ENCODE assay signal across 23 mouse cellular contexts in the genomic region with DNA sequence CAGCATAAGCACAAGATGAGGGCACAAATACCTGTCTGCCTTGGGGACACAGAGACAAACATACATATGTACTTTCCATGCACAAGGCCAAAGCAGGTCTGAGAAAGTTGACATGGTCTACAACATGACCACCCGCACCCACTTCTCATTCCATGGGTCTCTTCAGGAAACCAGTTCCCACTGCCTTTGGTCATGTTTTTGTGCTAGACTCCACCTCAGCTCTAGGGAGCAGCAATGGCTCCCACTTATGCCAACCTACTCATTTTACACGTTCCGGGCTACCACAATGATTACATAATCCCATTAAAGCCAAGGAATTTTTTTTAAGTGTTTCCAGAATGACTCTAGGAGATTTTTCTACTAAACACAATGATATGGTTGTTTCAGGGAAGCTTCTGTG.
"Had no signal": no experiment of that assay in that cellular context is flagged by ENCODE, and none has a peak within 500 bp of the region (broad histone marks: within the 10 kb centered on the region; RNA-seq: fewer than 3 reads in every experiment).

No protein-coding gene starts in this region.

- H3K9ac ChIP-seq: heart, embryonic 12.5 days; hindbrain, embryonic 12.5 days; hindbrain, embryonic 14.5 days; kidney, embryonic 15.5 days; limb, embryonic 13.5 days; limb, embryonic 15.5 days; liver, embryonic 12.5 days had no signal

- H3K4me2 ChIP-seq: heart, embryonic 12.5 days; hindbrain, embryonic 12.5 days; hindbrain, embryonic 14.5 days; kidney, embryonic 15.5 days; limb, embryonic 13.5 days; limb, embryonic 15.5 days; liver, embryonic 12.5 days had no signal

- H3K27me3 ChIP-seq: heart, embryonic 12.5 days; hindbrain, embryonic 12.5 days; kidney, embryonic 15.5 days; limb, embryonic 13.5 days; limb, embryonic 15.5 days; liver, embryonic 12.5 days had no signal

- H3K36me3 ChIP-seq: heart, embryonic 10.5 days; heart, embryonic 12.5 days; hindbrain, embryonic 10.5 days; hindbrain, embryonic 12.5 days; kidney, embryonic 15.5 days; limb, embryonic 13.5 days; limb, embryonic 15.5 days; liver, embryonic 12.5 days had no signal

- H3K27ac ChIP-seq: heart, embryonic 10.5 days; hindbrain, embryonic 12.5 days; hindbrain, embryonic 14.5 days; hindbrain, postnatal 0 days; kidney, embryonic 15.5 days; kidney, postnatal 0 days; limb, embryonic 13.5 days; limb, embryonic 15.5 days; liver, embryonic 12.5 days had no signal

- H3K4me3 ChIP-seq: heart, embryonic 10.5 days; heart, embryonic 12.5 days; hindbrain, embryonic 10.5 days; hindbrain, embryonic 12.5 days; kidney, embryonic 15.5 days; limb, embryonic 13.5 days; limb, embryonic 15.5 days; liver, embryonic 12.5 days had no signal

- H3K9me3 ChIP-seq: heart, embryonic 10.5 days; heart, embryonic 12.5 days; hindbrain, embryonic 10.5 days; hindbrain, embryonic 12.5 days; kidney, embryonic 15.5 days; limb, embryonic 13.5 days; limb, embryonic 15.5 days; liver, embryonic 12.5 days had no signal

- H3K4me1 ChIP-seq: heart, embryonic 12.5 days; kidney, embryonic 15.5 days; limb, embryonic 15.5 days; liver, embryonic 12.5 days had no signal

- DNase-seq: gastrocnemius, postnatal 14 days; gastrocnemius, postnatal 36 days; heart, adult 11 months; heart, postnatal 10 days; heart, postnatal 4 days; kidney, adult 11 months; kidney, adult 2 months; kidney, adult 9 months; kidney, postnatal 14 days; kidney, postnatal 36 days; layer of hippocampus, postnatal 36 days had no signal

- ATAC-seq: hindbrain, postnatal 0 days; intestine, embryonic 16.5 days; liver, embryonic 12.5 days had no signal
